Mouse (Mus musculus) cortical plate, adult 2 months (tissue): ENCODE results near the gene Emd.

Experiments
- CTCF ChIP-seq: fragments of 200-500 bp; IDR thresholded peaks from 2 replicates; pipeline ENCODE4 v1.5.1; 2011; ENCODE audit warnings: mild to moderate bottlenecking, control low read depth, low read length; ENCODE audit not compliant: insufficient read depth; ENCODE audit errors: extremely low read depth
- POLR2A ChIP-seq: fragments of 200-500 bp; IDR thresholded peaks from 2 replicates; pipeline ENCODE4 v1.6.1; 2011; ENCODE audit warnings: mild to moderate bottlenecking, low read length, control low read depth; ENCODE audit not compliant: insufficient read depth; ENCODE audit errors: extremely low read depth

- no peak for TF ChIP-seq CTCF
- TF ChIP-seq POLR2A, result 0 out of 2 replicates have a peak, but pooled peaks have one; percentile 5
Measured at GRCm38 (mm10) chrX:74245687-74246086, 8.8 kb upstream of the Emd start.
